Mouse (Mus musculus): ENCODE measurements around the gene Palld.
A peak's percentile ranks its signal among the peaks of the same experiment; 100 is the strongest.

Palld gene

DNA sequence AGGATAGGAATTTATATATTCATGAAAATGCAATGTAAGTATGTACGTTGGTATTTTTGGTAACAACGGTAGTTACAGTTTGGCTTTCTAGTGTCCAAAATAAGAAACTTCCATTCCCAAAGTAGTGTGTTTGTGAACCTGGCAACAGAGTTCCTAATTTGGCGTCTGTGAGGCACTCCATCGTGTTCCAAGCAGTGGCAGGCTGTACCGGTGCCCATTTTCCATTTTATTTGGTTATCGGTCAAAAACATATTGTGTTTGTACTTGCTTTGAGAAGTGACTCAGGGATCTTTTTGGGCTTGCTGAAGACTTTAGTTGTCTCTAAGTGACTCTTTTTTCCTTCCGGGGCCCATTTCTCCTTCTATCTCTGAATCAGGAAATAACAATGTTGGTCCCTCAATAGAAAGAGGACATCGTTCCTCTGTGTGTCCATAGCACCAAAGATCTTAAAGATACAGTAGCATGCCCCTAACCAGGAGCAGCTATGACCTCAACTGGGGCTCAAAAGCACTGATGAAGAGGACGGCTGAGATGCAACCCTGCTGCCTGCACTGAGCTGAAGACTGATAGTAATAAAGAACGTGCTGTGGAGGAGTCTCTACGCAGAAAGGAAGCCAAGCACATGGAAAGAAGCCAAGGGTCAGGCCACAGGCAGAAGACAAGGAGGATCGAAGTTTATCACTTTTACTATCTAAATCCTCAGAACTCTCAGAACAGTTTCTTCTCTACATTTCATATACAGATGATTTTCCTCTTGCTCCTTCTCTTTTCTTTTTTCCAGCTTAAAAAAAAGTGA is 344.2 kb downstream of the Palld start:
- DNase-seq (ENCODE audit: low read depth, low spot score) = no peak

- no peak for DNase-seq (ENCODE audit: low read depth, low spot score)
Measured at GRCm38 (mm10) chr8:61557036-61557435, 345.5 kb downstream of the Palld start.

- no peak for DNase-seq (ENCODE audit: low read depth, low spot score)
Measured at GRCm38 (mm10) chr8:61556219-61556618, 346.3 kb downstream of the Palld start.

GRCm38 (mm10) chr8:61555343-61555742 is 347.1 kb downstream of the Palld start:
- DNase-seq (ENCODE audit: low read depth, low spot score) = no peak

- no peak for DNase-seq (ENCODE audit: low read depth, low spot score)
Measured at GRCm38 (mm10) chr8:61552755-61553402, 349.6 kb downstream of the Palld start.

- DNase-seq (ENCODE audit: low read depth, low spot score) = no peak
Measured at GRCm38 (mm10) chr8:61552221-61552620, 350.3 kb downstream of the Palld start.

DNA sequence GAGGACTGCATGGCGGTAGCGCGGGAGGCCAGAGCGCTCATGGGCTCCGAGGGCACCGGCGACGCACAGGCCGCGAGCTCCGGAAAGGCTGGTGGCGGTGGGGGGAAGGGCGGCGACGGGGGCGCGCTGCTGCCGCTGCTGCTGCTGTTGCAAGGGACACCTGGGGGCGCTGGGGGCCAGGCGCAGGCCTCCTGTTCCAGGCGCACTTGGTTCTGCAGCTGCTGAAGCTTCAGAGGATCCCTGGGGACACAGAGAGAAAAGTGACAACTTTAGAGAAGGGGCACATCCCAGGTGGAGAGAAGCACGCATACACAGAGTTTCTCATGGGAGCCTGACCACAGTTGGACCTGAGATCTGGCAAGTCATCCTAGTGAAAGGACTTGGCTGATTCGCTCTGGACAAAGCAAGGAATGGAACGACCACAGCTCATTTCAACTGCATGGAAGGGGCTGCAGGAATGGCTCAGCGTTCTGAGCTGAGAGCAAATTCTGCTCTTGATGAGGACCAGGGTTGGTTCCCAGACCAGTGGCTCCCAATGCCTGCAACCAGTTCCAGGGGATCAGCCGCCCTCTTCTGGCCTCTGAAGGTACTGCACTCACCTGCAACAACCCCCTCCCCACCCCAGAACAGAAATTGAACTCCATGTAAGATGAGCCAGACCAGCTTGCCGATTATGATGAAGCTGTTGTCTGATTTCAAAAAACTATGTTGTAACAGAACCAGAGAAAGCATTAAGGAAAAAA is 352.3 kb downstream of the Palld start:
- no peak for DNase-seq (ENCODE audit: low read depth, low spot score)

DNA sequence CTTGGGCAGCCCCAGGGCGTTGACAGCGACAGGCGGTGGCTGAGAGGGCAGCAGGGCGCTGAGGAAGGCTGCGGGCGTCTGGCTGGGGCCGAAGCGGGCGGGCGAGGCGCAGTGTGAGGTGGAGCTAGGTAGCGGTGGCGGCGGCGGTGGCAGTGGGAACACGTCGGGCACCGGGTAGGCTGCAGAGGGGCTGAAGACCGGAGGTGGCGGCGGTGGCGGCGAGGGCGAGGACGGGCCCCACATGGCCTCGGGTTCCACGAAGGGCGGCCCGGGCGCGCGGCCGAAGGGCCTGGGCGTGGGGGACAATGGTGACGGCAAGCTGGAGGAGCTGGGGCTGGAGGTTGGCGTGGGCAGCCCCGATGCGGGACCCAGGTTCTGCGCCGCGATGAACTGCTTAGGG is 352.9 kb downstream of the Palld start:
- no peak for DNase-seq (ENCODE audit: low read depth, low spot score)

- peak; percentile 73 for DNase-seq (ENCODE audit: low read depth, low spot score)
Measured at GRCm38 (mm10) chr8:61539828-61540500, 362.5 kb downstream of the Palld start.

DNA sequence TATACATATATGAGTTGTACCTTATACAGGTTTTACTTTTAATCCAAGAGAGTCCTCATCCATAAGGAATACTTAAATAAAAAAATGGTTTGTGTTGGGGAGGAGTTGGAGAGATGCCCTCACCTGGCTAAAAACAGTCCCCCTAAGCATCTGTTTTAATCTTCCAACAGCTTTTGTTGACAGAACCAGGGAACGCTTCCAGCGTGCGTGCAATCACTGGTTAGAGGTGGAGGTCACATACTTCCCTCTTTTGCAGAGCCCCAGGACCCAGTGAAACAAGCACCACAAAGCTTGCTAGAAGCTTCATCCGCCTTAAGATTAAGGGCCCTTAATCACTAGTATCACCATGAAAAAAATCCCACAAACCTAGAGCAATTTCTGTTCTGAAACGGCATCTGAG is 365.0 kb downstream of the Palld start:
- DNase-seq (ENCODE audit: low read depth, low spot score) = no peak

- DNase-seq (ENCODE audit: low read depth, low spot score) = no peak
Measured at GRCm38 (mm10) chr8:61535472-61535871, 367.0 kb downstream of the Palld start.

DNA sequence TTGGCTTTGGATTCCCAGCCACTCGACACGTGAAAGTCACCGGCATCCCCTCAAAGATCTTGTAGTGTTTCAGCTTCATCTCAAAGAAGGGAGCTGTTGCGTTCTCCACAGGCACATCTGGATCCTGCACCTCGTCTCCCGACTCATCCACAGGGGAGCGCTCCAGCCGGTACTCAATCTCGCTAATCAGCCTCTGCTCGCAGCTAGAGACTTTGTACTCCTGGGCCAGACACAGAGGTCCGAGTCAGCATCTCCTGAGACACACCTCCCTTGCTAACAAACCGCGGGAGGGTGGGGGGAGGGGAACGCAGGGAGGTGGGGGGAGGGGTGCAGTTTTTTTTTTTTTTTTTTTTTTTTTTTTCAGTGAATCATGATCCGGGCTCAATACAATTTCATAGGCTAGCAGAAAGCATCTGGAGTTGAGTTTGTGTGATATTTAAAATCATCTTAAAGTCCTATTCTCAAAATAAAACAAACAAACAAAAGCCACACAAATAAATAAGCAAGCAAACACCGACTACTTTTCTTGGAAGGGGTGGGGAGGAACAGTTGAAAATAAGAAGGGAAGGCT is 369.0 kb downstream of the Palld start:
- DNase-seq (ENCODE audit: low read depth, low spot score) = no peak

- no peak for DNase-seq (ENCODE audit: low read depth, low spot score)
Measured at GRCm38 (mm10) chr8:61532831-61533230, 369.7 kb downstream of the Palld start.

GRCm38 (mm10) chr8:61531944-61532795 is 370.3 kb downstream of the Palld start:
- DNase-seq (ENCODE audit: low read depth, low spot score) = no peak

DNA sequence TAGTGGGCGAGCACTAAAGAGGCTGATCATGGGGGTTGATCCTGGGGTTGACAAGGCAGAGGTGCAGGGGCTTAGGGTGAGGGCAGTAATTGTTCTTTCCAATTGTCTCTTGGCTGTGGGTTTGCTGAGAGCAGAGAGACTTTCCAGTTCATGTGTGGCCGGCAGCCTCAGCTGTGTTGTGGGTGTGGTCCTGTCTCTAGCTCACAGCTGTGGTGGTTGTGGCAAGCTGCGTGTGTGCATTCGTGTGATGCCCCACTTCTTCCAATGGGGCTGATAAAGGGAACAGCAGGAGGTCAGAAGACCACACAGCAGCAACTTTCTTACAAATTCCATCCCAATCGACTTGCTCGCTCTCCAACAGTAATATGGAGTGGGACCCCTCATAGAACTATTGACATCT is 373.8 kb downstream of the Palld start:
- DNase-seq (ENCODE audit: low read depth, low spot score) = no peak

DNA sequence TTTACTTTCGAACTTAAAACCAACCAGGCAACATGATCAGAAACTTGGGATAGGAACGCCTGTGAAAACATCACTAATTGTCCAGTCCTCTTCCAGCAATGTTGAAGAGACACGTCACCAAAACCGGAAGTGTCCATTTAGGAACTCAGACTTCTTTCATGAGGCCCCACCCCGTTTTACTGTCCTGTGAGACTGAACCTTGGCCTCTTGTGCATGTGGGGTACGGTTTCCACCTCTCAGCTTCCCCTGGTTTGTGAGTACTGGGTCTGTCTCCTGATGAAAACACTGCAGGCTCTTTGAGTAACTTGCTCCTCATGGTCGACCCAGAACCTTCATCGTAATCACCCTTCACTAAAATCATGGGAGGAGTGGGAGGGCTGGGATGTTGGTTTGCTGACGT is 374.3 kb downstream of the Palld start:
- no peak for DNase-seq (ENCODE audit: low read depth, low spot score)

GRCm38 (mm10) chr8:61527037-61527436 is 375.5 kb downstream of the Palld start:
- no peak for DNase-seq (ENCODE audit: low read depth, low spot score)

GRCm38 (mm10) chr8:61522132-61522531 is 380.4 kb downstream of the Palld start:
- no peak for DNase-seq (ENCODE audit: low read depth, low spot score)

- DNase-seq (ENCODE audit: low read depth, low spot score) = no peak
Measured at GRCm38 (mm10) chr8:61517502-61518185, 384.8 kb downstream of the Palld start.

All from telencephalon, adult 2 months (tissue).